Mouse (Mus musculus) retina, embryonic 14.5 days (tissue): ENCODE results near the gene Slc10a7.
"Not testable (repeated sequence)": the region's sequence is repeated elsewhere in the genome, so short reads cannot be mapped to it uniquely, and the experiment has no call there.

Experiments
- DNase-seq: peaks from one replicate; pipeline ENCODE4 v3.0.0-alpha.2; 2015; ENCODE audit warnings: low spot score

Slc10a7 gene

DNA sequence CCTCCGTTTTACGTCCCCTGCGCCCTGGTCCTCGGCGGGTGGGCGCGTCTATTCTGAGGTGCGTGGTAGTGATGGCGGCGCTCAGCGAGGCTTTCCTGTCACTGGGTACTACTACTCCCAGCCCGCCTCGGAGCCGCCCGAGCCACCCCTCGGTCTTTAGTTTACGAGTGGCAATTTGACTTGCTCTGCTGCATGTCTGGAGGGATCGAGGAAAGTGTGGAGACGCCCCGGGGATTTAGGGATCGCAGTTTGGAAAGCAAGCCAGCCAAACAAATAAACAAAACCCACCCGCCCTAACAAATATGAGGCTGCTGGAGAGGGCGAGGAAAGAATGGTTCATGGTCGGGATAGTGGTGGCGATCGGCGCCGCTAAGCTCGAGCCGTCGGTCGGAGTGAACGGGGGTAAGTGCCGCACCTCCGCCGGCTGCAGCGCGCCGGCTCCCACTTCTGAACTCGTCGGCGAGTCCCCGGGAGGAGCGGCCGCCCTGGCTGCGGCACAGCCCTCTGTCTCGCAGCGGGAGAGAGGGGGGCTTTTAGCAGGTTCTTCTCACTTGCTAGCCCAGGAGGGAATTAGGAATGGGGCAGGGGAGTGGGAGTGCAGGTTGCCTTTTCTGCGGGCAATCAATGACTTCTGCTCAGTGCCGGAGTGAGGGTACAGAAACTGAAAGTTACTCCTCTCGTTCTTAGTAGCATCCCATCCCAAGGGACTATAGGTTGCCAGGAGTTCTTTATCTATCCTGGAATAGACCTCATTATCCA is at the start of gene Slc10a7:
Gene Slc10a7, plus strand, starts transcription at position 74 of the 759 bp plus-strand sequence.
- DNase-seq, result peak; percentile 88

DNA sequence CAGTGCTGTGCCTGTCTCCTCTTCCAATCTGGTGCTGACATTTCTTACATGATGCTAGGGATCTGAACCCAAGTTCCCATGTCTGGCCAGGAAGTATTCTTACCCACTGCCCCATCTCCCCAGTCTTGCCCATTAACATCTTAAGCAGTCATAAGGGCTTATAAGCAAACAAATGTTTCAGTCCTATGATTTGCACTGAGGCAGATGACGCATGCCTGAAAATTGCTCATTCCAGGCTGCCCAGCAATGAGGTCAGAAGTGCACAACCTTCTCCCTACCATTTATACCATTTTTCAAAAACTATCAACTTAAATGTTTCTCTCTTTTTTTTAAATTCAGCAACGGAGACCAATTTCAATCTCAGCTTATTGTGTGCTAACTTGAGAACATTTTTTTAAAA is 45.2 kb upstream of the Slc10a7 start:
- DNase-seq, result no peak

DNA sequence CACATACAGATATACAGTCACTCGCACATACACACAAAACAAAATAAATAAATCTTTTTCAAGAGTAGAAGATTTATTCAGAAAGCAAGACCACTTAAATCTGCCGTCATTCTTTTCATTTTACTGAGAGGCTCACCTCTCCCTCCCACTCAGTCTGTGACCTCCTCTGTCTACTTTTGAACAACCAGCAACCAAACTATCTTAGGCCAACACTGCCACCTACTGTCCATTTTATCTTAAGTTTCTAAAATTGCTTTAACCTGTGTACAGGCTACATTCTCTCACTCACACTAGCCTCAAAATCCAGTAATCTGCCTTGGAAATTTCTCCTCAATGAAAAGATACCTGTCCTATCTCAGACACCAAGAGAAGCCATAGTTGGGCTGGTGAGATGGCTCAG is 41.3 kb upstream of the Slc10a7 start:
- DNase-seq, result peak; percentile 52

DNA sequence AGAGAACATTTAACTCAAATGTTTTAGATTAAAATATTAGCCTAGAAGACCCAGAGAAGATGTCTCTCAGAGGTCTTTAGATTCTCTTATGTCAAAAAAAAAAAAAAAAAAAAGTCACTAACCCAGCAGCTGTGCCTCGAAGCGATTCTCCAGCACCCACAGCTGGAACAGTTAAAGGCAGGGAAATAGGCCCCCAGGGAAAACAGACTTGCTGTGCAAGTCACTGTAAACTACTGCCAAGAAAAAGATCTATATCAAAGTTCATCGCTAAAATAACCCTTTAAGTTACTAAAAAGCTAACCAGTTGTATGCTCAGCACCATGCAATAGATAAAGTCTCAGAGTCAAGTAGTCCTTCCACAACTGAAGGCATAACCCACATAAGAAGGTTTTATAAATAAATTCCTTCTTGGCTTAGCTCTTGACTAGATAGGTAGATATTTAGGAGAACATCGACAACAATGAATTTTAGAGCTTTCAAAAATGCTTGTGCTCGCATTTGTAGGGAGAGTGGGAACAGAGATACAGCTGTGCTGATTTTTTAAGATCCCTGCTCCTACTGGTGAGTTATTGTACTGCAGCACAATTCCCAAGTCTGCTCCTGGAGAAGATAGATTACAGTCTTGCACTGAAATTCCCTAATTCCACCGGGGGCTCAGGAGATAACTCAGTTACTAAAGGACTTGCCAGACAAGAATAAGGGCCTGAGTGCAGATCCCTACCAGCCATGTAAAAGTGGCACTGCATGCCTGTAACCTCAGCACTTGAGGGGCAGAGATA is 31.9 kb upstream of the Slc10a7 start:
- peak; percentile 67 for DNase-seq

DNA sequence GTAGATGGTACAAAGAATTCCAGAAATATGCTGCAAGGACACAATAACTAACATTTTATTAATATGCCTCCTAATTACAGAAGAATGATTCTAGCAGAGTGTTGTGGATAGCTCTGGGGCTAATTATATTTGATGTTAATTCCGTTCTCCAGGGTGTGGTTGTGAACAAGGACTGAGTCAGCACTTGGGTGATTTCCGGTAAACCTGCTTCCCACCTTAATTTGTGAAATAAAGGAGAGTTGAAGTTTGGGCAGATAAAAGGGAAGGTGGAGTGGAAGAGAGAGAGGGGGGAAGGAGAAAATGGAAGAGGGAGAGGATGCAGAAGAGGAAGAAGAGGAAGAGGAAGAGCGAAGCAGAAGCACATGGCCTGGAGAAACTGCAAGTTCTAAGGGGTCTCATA is 19.4 kb upstream of the Slc10a7 start:
- no peak for DNase-seq

DNA sequence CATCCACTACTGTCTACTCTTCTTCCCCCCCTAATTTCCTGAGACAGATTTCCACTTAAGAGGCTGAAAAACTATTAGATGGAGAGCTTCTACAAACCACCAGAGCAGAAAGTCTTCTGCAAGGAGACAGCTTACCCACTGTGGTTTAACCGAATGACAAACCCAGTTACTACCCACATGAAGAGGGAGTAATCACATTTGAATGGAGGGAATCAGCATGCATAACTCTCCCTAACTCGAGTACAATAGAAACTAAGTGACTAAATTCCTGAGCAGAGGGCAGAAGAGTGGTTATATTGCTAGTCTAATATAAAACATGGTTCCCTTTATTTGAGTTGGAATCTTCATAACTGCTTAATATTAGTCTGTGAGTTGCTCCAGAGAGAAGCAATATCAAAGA is 16.1 kb upstream of the Slc10a7 start:
- no peak for DNase-seq

DNA sequence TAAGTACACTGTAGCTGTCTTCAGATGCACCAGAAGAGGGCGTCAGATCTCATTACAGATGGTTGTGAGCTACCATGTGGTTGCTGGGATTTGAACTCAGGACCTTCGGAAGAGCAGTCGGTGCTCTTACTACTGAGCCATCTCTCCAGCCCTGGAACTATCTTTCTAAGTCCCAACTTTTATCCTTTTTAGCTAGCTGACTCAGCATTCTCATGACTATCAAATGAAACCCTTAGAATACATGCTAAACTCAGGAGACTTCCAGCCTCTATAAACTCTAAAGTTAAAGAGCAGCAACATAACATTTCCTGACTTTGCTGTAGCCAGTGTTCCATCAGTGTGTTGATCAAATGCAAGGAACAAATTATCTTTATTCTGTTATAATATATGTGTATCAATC is 12.9 kb upstream of the Slc10a7 start:
- DNase-seq, result not testable (repeated sequence)

DNA sequence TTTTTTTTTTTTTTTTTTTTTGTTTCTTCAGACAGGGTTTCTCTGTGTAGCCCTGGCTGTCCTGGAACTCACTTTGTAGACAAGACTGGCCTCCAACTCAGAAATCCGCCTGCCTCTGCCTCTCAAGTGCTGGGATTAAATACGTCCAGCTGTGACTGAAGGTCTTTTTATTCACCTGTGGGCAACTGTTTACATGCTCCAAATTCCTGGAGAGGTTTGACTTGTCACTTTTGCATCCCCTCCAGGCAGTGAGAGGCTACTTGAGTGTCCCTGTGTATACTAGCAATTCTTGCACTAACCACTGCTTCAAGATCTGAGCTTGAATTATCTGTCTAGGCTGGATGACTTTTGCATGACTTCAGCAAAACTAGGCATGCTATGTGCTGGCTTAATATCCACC is 6.4 kb upstream of the Slc10a7 start:
- no peak for DNase-seq

DNA sequence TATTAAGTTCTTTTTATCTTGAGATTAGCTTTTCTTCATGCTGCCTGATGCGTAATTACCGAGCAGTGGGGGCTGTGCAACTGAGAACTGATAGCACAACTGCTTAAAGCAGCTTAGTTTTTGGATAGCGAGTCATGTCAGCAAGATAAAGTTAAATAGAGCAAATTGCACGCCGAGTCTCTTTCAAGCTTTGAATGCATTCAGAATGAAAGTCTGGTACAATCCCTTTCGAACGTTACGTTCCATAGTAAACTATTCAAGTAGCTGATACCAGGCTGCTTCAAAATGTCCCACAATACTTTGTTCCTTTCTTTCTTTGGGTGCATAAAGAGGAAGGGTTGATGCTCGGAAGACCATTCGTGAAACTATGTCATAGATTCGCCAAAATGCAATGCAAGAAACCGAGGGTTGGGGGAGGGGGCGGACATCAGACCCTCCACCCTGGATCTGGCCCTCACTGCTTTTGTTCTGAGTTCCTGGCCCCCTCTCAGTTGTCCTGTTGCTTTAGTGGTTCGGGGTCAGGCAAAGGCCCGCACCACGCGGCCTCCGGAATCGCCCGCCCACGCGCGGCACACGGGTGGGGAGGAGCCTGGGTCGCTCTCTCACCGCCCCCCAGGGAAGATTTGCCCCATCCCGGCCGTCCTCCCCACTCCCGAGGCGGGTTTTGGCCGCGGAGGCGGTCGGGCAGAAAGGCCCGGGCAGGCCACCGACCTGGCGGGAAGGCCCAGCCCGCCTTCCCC is 997 bp upstream of the Slc10a7 start:
- DNase-seq, result peak; percentile 67

DNA sequence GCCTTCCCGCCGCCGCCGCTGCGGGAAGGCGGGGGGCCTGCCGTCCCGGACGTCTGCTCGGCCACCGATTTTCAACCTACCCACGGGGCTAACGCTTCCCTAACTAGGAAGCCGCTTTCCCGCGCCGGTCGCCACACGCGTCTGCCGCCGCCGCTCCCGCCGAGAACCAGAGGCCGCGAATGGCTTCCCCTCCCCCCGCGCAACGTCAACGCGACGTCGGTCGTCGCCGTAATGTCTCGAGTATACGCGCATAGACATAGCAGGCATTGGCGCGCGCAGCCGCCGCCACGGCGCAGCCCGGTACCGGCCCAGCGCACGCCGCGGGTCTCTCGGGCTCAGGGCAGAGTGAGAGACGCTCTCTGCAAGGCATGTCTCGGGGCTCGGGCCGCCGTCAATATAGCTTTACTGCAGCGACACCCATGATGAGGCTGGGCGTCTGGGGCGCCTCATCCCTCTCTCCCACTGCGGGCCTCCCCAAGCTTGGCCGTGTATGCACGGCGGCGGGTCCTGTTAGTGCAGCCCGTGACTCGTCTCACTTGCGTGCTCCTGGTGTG is 350 bp upstream of the Slc10a7 start, which contains the start of gene Rbmxl1:
Gene Rbmxl1, minus strand, starts transcription at position 180 of the 554 bp plus-strand sequence.
- DNase-seq, result peak; percentile 91

DNA sequence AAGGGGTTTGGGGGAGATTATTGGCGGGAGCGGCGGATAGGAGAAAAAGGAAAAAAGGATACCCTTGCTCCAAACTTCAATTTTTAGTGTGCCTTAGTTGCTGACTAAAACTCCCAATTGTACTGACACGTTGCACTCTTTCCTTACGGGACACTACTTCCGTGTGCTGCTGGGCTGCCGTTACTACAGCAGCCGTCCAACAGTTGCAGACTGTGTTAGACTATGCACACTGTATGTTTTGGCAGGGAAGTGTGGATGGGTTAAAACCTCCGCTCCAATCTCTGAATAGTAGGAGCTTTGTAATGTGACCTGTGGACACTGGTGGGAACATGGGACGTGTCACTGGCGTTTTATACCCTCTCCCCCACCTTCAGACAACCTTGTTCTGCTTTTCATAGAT is 948 bp downstream of the Slc10a7 start:
- DNase-seq, result peak; percentile 22

DNA sequence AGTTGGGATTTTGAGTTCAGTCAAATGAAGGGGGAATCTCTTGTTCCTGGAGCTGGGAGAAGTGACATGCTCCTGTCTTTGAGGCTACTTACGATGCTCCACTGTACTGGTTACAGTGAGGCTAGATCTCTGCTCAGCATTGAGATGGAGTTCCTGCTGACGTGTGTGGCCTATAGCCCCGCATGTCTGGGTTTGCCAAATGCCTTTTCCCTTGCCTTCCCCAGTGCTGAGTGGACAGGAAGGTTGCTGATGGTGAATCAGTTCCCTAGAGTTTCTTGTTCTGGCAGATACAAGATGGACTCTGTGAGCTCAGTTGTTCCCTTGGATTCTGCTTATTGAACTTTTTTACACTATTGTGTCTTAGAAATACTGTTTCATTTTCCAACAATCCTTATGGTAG is 1.8 kb downstream of the Slc10a7 start:
- no peak for DNase-seq

DNA sequence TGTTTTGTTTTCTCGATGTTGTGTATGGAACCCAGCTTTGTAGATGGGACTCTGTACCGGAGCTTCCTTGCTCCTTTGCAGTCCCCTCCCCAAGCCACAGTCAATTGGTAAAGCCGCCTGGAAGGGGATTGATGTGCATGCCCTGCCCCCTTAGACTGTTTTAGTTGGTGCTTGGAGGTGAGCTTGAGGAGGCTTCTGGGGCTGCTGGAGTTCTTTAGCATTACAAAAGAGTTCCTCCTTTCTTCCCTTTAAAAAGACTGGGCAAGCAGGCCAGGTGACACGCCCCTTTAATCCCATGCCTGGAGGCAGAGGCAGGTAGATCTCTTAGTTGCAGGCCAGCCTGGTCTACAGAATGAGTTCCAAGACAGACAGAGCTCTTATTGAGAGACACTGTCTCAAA is 4.0 kb downstream of the Slc10a7 start:
- DNase-seq, result no peak

DNA sequence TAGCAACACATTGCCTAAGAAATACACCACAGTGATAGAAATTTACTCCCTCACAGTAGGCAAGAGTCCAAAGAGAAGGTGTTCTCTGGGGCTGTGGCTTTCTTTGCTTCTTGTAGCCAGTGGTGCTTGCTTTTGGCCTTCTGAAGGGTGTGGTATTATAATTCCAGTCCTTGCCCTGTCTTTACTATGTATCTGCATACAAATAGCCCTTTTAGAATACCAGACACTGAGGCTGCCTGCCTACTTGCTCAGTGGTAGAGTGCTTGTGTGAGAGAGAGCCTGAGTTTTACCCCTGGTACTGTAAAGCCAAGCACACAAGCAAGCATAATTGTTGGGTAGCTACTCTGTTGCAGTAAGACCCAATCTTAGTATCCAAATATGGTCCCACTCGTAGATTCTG is 5.6 kb downstream of the Slc10a7 start:
- no peak for DNase-seq

DNA sequence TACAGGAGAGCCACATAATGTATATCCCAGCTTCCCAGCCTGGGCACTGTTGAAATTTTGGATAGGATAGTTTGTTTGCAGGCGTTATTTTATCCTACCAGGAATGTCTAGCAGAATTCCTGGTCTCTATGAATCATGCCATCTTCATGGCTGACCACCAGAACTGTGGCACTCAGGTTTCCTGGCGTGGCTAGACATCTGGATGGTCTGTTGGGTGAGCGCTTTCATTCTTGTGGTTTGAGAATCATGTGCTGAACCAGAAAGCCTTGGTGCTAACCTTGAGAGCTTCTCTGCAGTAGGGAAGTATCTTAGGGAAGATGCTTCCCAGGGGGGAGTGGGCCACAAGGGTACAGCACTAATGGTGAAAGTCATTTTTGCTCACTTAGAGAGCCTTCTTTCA is 6.0 kb downstream of the Slc10a7 start:
- DNase-seq, result no peak

DNA sequence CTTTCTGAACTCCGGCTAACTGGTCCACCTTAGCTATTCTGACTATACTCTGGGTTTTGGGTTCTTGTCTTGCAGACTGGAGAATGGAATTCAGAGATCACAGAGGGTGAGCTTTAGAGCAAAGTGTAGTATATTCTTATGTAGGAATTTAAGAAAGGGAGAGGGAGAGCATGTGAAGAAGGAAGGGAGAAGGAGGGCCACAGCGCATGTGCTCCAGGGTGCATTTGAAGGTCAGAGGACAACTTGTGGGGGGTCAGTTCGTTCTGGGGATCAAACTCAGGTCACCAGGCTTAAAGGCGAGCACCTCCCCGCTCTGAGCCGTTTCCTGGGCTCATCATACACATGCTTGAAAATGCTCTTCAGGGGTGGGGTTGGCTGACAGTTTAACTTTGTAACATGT is 24.8 kb downstream of the Slc10a7 start:
- no peak for DNase-seq

DNA sequence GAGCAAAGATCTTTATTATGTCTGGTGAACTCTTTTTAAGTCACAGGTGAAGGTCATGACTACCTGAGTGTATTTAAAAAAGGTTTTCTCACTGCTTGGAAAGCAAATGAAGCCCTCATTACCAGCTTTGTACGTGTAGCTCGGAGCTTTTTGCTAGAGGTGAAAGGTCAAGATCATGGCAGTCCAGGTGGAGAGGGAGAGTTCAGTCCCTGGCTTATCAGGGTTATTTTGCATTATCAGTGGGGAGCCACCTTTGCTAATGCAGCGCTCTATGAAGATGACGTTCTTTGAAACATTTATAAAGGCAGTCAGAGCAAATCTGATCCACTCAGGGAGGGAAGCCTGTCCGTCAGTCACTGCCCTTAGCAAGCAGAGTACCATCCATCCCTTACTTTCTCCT is 27.6 kb downstream of the Slc10a7 start:
- DNase-seq, result no peak

DNA sequence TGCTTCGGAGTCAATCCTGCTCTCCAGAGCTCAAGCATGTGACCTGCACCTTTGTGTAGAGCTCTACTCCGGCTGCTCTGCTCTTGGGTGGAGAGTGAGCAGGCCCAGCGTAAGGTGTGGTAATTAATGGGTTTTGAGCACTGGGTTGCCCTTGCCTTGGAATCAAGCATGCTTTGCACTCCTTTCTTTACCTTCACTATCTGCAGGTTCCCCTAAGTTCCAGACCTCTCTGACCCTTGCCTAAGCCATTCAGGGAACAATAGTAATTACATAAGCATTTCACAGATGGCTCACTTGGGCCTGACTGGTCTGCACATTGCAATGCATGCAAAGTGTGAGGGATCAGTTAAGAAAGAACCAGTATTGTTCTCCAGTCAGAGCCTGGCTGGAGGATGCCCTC is 28.6 kb downstream of the Slc10a7 start:
- no peak for DNase-seq

DNA sequence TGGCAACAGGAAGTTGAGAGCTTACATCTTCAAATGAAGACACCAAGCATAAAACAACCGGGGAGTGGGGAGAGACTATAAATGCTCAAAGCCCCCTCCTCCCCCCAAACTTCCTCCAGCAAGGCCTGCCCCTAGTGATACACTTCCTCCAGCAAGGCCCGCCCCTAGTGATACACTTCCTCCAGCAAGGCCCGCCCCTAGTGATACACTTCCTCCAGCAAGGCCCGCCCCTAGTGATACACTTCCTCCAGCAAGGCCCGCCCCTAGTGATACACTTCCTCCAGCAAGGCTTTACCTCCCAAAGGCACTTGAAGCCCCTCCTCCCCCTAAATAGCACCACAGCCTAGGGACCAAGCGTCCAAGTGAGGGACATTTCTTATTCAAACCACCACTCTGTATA is 33.5 kb downstream of the Slc10a7 start:
- DNase-seq, result not testable (repeated sequence)

DNA sequence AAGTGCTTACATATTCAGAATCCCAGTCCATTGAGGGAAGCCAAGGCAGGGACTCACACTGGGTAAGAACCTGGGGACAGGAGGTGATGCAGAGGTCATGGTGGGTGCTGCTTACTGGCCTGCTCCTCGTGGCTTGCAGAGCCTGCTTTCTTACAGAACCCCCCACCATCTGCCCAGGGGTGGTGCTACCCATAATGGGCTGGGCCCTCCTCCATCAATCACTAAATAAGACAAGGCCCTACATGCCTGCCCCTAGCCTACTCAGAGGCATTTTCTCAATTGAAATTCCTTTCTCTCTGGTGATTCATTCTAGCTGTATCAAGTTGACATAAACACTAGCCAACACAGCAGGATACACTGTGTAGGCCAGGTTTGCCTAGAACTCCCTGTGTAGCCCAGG is 34.5 kb downstream of the Slc10a7 start:
- DNase-seq, result no peak

DNA sequence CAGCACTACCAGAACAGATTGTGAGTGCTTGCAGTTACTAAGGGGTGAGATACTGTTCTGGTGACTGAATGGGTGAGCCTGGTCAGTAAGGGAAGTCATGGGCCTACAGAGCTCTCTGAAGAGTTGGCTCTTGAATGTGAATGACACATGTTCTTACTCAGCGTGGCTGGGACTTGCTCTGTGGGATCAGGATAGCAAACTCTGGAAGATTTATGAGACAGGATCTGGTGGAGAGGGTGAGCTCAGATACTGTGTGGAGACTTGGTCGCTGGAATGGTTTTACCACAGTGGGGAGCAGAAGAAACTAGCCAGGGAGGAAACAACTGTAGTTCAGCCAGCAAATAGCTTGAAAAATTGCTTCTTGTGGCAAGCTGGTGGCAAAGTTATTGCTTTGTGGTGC is 35.4 kb downstream of the Slc10a7 start:
- DNase-seq, result no peak

DNA sequence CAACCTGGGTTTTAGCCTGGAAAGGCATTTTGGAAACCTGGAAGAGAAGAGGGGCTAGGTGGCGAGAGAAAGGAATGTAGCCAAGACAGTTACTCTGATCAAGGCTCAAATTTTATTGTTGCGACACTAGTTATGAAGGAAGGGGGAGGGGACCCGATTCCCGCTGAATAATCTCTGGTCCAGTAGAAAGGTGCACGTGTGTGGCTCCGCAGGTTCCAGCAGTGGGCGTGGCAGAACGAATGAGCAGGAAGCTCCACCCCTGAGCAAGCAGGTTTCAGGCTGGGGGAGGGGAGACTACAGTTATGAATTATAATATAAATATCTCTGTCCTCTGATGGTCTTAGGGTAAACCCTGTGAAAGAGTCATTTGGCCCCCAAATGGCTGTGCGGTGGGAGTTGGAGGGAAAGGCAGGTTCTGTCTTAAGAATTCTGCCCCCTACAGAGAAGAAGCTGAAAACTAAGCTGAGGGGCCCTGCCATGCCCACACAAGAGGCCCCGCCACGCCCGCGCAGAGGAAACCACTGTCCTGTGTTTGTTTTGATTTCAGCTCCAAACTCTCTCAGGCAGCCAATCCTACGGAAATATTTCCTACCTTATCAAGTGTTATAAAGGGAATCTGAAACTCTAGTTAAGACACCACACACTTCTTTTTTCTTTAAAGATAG is 36.1 kb downstream of the Slc10a7 start:
- DNase-seq, result not testable (repeated sequence)
